Mouse (Mus musculus): ENCODE results near the gene Atp6ap2.

DNA sequence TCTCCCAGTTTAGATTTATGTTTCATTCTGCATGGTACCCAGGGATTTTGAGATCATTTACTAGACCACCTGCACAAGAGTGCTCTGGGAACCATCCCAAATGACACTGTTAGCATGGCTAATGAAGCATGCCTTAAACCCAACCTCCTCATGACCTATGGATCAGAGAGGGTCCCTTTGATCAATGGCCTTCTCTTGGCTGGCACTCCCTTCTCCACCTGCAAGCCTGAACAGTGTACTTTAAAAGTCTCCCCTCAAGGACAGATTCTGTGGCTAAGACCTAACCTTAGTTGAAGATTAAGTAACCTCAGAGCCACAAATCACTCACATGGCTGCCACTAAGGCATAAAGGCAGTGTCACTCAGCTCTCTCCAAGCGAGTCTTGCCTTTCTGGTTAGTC is 16.2 kb upstream of the Atp6ap2 start:
- TF ChIP-seq CTCF (IDR thresholded peaks at IDR 0.05; ENCODE audit: insufficient read depth, low read depth, low read length) = no peak
- TF ChIP-seq POLR2A (IDR thresholded peaks at IDR 0.05; ENCODE audit: insufficient read depth, low read depth, low read length) = no peak

Measured in olfactory bulb, adult 2 months (tissue).